Mouse (Mus musculus) intestine, embryonic 14.5 days (tissue): ENCODE results near the gene Lrrc9. TPM values are rescaled to one million over a fixed set of nuclear protein-coding genes. Genes with fewer than 3 reads are reported as not detected.

Source experiments
- ATAC-seq: fragments of 200-750 bp; cut with Nextera tagmentation; replicated peaks from 2 replicates; pipeline ENCODE4 v1.8.0; 2017; ENCODE audit warnings: low read depth, moderate number of reproducible peaks, moderate TSS enrichment, moderate library complexity; ENCODE audit not compliant: low FRiP score, low TSS enrichment
- DNase-seq: peaks from one replicate; pipeline ENCODE4 v3.0.0-alpha.2; 2018; ENCODE audit warnings: low spot score
- H3K27ac ChIP-seq: fragments of 300-500 bp; sonication (generic); 2 replicates; pipeline ENCODE4 v1.5.1; 2014; ENCODE audit warnings: low read depth, mild to moderate bottlenecking, control low read depth
- H3K27me3 ChIP-seq: fragments of 300-500 bp; sonication (generic); replicated peaks from 2 replicates; pipeline ENCODE4 v1.6.1; 2014; ENCODE audit warnings: low read length, control low read depth; ENCODE audit not compliant: control insufficient read depth, insufficient read depth
- H3K36me3 ChIP-seq: fragments of 300-500 bp; sonication (generic); 2 replicates; pipeline ENCODE4 v1.6.1; 2014; ENCODE audit warnings: low read length, control low read depth; ENCODE audit not compliant: control insufficient read depth, insufficient read depth
- H3K4me1 ChIP-seq: fragments of 300-500 bp; sonication (generic); replicated peaks from 2 replicates; pipeline ENCODE4 v1.6.1; 2014; ENCODE audit warnings: low read length, control low read depth, mixed read lengths; ENCODE audit not compliant: control insufficient read depth, insufficient read depth
- H3K4me2 ChIP-seq: fragments of 300-500 bp; sonication (generic); 2 replicates; pipeline ENCODE4 v1.6.1; 2014; ENCODE audit warnings: low read length
- H3K4me3 ChIP-seq: fragments of 300-500 bp; sonication (generic); 2 replicates; pipeline ENCODE4 v1.5.1; 2014; ENCODE audit warnings: low read depth, low read length, control low read depth, mixed read lengths
- H3K9ac ChIP-seq: fragments of 300-500 bp; sonication (generic); 2 replicates; pipeline ENCODE4 v1.6.1; 2014; ENCODE audit warnings: mild to moderate bottlenecking, low read length
- H3K9me3 ChIP-seq: fragments of 300-500 bp; sonication (generic); 2 replicates; pipeline ENCODE4 v1.6.1; 2016; ENCODE audit warnings: low read length, control low read depth; ENCODE audit not compliant: control insufficient read depth
- WGBS: fragments of 180-500 bp; shearing (Covaris S2); extraction: QIAGEN DNeasy Blood & Tissue Kit; methylation state at CpG from one replicate; pipeline ENCODE4 v1.1.7; 2014; 5-methylcytosine and 5-hydroxymethylcytosine counted together
- polyA plus RNA-seq: library from polyadenylated mRNA; unstranded; fragments of >200 nt; fragmentation: Nextera tagmentation; extraction: Ambion mirVana; gene quantifications from 2 replicates; pipeline ENCODE4 v1.2.1, GENCODE M21; 2014

Gene Lrrc9
- polyA plus RNA-seq, 1 experiment from 2014 or later = 0.83 TPM

GRCm38 (mm10) chr12:72491063-72491719 is 49.5 kb downstream of the Lrrc9 start:
- H3K9me3 ChIP-seq = no peaks in the 10 kb centered on the region
- H3K4me2 ChIP-seq = no peak overlapping the region
- no peak for ATAC-seq
- H3K36me3 ChIP-seq = no peaks in the 10 kb centered on the region
- H3K27ac ChIP-seq = no peak overlapping the region
- no peaks in the 10 kb centered on the region for H3K27me3 ChIP-seq
- 56% methylated on average over 3 of the region's 3 CpGs for WGBS
- no peaks in the 10 kb centered on the region for H3K4me1 ChIP-seq
- H3K9ac ChIP-seq = no peak overlapping the region
- no peak for DNase-seq
- no peak overlapping the region for H3K4me3 ChIP-seq

DNA sequence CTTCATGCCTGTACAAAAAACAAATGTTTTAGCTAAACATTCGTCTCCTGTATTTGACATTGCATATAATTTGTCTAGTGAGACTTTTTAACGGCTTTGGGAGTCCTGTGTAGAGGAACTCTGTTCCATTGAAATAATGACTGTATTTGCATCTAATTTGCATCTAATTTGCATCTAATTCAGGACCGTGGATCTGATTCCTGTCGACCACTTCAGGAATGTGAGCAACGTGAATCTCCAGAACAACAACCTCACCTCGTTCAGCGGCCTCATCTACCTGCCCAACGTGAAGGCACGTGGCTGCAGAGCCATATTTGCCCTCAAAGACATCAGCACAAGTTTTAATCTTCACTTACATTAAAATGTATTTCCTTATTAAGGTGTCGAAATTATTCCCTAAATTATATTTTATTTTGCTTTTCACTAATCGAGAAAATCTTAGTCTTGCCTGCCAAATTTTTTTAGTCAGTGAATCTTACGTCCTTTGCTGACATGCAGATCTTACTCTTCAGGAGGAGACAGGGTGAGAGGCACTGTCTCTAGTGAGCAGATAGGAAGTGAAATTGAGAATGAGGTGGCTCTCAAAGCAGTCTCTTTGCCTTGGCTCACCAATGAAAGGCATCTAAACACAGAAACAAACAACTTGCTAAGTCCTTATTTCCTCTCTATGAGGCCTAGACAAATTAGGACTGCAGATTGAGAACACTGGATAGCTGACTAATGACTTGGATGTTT is 55.4 kb downstream of the Lrrc9 start:
- Histone ChIP-seq H3K9ac (no peak overlapping the region), H3K9me3 (no peaks in the 10 kb centered on the region), H3K4me2 (no peak overlapping the region), H3K27ac (no peak overlapping the region), H3K4me3 (no peak overlapping the region), H3K4me1 (no peaks in the 10 kb centered on the region), H3K27me3 (no peaks in the 10 kb centered on the region), H3K36me3 (no peaks in the 10 kb centered on the region)
- DNase-seq (no peak), ATAC-seq (no peak)
- 78% methylated on average over 12 of the region's 12 CpGs for WGBS

DNA sequence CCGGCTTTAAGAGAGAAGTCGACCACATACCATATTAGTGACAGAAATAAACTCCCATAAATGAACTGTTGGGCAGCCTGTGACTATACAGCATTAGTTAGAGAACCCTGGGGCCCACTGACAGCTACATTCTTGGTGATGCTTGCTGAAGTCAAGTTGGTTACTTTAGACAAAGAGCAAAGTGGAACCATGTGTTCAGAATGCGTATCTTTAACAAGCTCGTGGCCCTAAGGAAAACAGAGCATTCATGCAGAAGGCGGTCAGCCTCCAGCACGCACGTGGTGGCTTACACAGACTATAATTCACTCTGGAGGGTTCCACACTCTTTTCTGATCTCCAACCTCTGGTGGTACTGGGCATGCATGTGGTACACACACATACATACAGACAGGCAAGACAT is 67.9 kb downstream of the Lrrc9 start:
- WGBS = 78% methylated on average over 7 of the region's 7 CpGs
- no peak for DNase-seq

DNA sequence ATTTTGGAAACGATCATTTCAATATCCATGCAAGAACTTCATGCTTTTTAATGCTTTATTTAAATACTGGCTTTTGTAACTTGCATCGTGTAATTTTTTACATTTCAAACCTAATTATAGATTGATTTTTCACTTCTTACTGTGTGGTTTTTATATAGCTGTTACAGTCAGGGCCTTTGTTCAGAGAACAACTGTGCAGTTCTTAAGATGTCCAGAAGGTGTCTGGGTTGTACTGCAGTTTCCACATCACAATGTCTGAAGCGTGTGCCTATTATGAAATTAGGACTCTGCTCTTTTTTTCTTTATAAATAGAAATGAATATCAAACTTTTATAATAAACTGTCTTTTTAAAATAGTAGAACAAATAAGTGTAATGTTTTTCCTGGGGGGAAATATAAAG is 73.8 kb downstream of the Lrrc9 start:
- H3K36me3 ChIP-seq = no peaks in the 10 kb centered on the region
- no peak overlapping the region for H3K4me2 ChIP-seq
- no peaks in the 10 kb centered on the region for H3K27me3 ChIP-seq
- H3K4me1 ChIP-seq = no peaks in the 10 kb centered on the region
- 67% methylated on average over 3 of the region's 3 CpGs for WGBS
- no peak for ATAC-seq
- no peak overlapping the region for H3K27ac ChIP-seq
- no peaks in the 10 kb centered on the region for H3K9me3 ChIP-seq
- no peak overlapping the region for H3K9ac ChIP-seq
- H3K4me3 ChIP-seq = no peak overlapping the region
- DNase-seq = no peak

More for the DNA sequence above, 67.9 kb downstream of the Lrrc9 start:
- Histone ChIP-seq H3K36me3 (no peaks in the 10 kb centered on the region), H3K4me3 (no peak overlapping the region), H3K27me3 (no peaks in the 10 kb centered on the region), H3K4me1 (no peaks in the 10 kb centered on the region; the same call in 1 of the 2 replicates), H3K4me2 (no peak overlapping the region), H3K9me3 (no peaks in the 10 kb centered on the region), H3K9ac (no peak overlapping the region), H3K27ac (no peak overlapping the region)
- ATAC-seq = no peak

DNA sequence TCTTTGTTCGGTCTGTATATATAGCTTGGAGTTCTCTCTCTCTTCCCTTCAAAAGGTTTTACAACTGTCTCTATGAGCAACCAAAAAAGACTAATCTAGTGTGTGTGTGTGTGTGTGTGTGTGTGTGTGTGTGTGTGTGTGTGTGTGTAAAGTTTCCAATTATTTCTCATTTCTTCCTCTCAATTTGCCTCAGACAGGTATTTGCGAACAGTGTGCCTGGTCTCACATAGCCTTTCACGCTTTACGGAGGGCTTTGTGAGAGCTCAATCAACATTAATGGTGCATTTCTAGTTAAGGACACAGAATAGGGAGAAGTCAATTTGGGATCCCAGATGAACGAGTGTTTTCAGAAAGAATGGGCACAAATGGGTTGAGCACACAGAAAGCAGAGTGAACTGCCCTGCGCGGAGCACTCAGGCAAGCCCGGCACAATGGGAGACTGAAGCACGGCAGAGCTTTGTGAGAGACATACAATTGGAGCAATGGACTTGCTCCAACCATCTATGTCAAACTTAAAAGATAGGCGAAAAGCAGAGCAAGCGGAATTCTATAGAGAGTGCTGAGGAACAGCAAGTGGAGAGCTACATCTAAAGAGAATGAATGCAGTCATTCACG is 76.6 kb downstream of the Lrrc9 start:
- Histone ChIP-seq H3K36me3 (no peaks in the 10 kb centered on the region), H3K27ac (no peak overlapping the region), H3K4me2 (no peak overlapping the region), H3K4me3 (no peak overlapping the region), H3K9me3 (no peaks in the 10 kb centered on the region), H3K27me3 (no peaks in the 10 kb centered on the region), H3K9ac (no peak overlapping the region), H3K4me1 (no peaks in the 10 kb centered on the region)
- 92% methylated on average over 12 of the region's 12 CpGs for WGBS
- ATAC-seq (no peak), DNase-seq (no peak)

GRCm38 (mm10) chr12:72519352-72519751 is 77.7 kb downstream of the Lrrc9 start:
- H3K4me2 ChIP-seq = no peak overlapping the region
- DNase-seq (no peak), ATAC-seq (no peak)
- H3K4me3 ChIP-seq = no peak overlapping the region
- 63% methylated on average over 9 of the region's 9 CpGs for WGBS
- no peaks in the 10 kb centered on the region for H3K4me1 ChIP-seq
- H3K27me3 ChIP-seq = no peaks in the 10 kb centered on the region
- H3K9me3 ChIP-seq = no peaks in the 10 kb centered on the region
- H3K27ac ChIP-seq = no peak overlapping the region
- H3K9ac ChIP-seq = no peak overlapping the region
- H3K36me3 ChIP-seq = no peaks in the 10 kb centered on the region

DNA sequence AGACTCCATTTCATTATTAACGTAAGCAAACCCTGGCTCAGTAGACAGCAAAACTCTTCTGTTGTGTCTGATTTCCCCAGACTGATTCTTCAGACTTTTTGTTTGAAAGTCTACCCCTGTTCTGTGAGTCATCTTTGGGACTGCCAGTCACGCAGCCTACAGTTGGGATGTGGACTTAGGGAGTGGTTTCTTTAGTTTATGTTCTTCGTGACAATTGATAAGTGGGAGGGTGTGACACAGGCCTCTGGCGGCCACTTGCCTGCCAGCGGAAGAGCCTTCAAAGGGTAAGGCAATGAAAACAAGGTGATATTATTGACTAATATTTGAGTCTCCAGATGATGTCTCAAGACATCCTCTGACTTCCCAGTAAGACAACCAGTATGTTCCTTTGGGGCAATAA is 78.2 kb downstream of the Lrrc9 start:
- Histone ChIP-seq H3K27me3 (no peaks in the 10 kb centered on the region), H3K27ac (no peak overlapping the region), H3K9me3 (no peaks in the 10 kb centered on the region), H3K4me1 (no peaks in the 10 kb centered on the region), H3K36me3 (no peaks in the 10 kb centered on the region), H3K4me2 (no peak overlapping the region), H3K4me3 (no peak overlapping the region), H3K9ac (no peak overlapping the region)
- 52% methylated on average over 5 of the region's 5 CpGs for WGBS
- no peak for DNase-seq
- ATAC-seq = no peak

GRCm38 (mm10) chr12:72520645-72521044 is 79.0 kb downstream of the Lrrc9 start:
- Histone ChIP-seq H3K27me3 (no peaks in the 10 kb centered on the region), H3K4me3 (no peak overlapping the region), H3K27ac (no peak overlapping the region), H3K4me1 (no peaks in the 10 kb centered on the region), H3K9ac (no peak overlapping the region), H3K4me2 (no peak overlapping the region), H3K36me3 (no peaks in the 10 kb centered on the region), H3K9me3 (no peaks in the 10 kb centered on the region)
- ATAC-seq (no peak), DNase-seq (peak; percentile 85)
- WGBS = 5% methylated on average over 2 of the region's 2 CpGs
